Mouse (Mus musculus) spleen, adult 12 weeks (tissue): ENCODE data around the gene Gm8298.
"Not testable (repeated sequence)": the region's sequence is repeated elsewhere in the genome, so short reads cannot be mapped to it uniquely, and the experiment has no call there.

Source experiments
- DNase-seq: peaks from one replicate; pipeline ENCODE4 v3.0.0; 2022; ENCODE audit warnings: low spot score

The Gm8298 gene

GRCm38 (mm10) chr3:59860751-59861150, at the start of gene Gm8298:
TSS of gene Gm8298 (plus strand) at chr3:59861051.
- no peak for DNase-seq

GRCm38 (mm10) chr3:59813169-59813568, 47.7 kb upstream of the Gm8298 start:
- no peak for DNase-seq

DNA sequence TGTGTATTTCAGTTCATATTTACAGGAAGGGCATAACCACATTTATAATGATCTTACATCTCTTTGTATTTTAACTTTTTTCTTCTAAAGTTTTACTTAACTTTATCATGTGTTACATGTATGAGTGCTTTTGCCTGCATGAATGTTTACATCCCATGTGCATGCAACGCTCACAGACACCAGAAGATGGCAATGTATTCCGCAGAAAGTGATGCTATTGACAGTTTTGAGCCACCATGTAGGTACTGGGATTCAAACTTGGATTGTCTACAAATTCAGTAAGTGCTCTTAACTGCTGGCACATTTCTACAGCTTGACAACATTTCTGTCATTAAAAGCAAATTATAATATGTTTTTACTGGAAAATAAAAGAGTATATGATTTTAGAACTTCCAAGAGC, 9.9 kb downstream of the Gm8298 start:
- no peak for DNase-seq

- DNase-seq, result not testable (repeated sequence)
These were observed 16.8 kb downstream of the Gm8298 start for GRCm38 (mm10) chr3:59877601-59878000.

DNA sequence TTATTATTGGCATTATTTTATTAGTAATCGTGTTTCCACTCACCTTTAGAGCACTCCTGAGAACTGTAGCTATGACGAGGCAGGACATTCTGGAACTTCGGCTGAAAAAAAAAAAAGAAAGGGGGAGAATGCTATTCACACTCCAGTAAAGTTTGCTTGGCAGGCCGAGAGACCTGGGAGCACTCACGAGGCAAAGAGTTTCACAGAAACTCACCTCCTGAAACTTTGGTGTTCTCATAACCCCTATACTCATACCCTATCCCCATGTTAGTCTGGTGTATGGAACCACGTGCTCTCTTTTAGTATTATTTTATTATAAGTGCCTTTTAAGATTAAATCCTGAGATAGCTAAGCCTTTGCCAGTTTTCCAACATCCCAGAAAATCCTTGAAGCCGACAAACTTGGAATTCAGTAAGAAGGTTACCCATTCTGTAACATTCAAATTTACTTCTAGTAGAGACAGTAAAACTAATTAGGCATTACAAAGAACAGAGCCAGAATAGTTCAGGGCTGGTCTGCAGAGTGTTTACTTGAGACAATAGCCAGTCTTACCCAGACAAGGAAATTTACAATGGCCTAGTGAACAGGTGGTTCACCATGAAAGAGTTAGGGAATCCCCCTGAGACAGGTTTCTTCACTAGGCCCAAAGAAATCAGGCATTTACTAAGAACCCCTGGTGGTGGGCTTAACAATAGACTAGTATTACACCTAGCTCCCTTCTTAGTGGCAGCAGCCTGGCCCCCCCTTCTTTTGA, 19.1 kb downstream of the Gm8298 start:
- not testable (repeated sequence) for DNase-seq

DNA sequence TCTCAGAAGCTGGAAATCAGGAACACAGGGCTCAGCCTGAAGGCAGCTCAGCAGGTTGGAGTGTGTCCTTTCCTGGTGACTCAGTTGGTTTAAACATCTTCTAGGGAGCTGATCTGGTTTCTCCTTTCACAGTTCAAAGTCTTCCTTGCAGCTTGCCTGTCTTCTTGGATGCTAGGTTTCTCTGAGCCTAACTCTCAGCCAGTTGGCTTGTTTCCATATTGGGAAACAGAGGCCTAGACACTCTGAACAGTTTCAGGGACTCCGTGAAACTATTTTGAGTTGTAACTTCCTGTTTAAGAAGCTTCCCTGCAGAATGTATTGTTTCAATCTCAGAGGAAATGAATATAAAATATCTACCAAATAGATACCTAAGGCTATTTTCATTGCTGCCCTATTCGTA, 32.4 kb downstream of the Gm8298 start:
- DNase-seq, result no peak

- no peak for DNase-seq
These were observed 64.1 kb downstream of the Gm8298 start, which contains the start of gene C130079G13Rik for GRCm38 (mm10) chr3:59924914-59925313. TSS of gene C130079G13Rik (plus strand) at chr3:59925214.
